ENCODE assay signal across 9 mouse cellular contexts in genomic region chr1:166843397-166843877, GRCm38 (mm10).
A peak's percentile ranks its signal among the peaks of the same experiment; 100 is the strongest.
DNase-seq lines count a peak whose midpoint lies in the region; ATAC-seq lines count a peak whose summit lies in the region.
"Had no signal": no experiment of that assay in that cellular context is flagged by ENCODE, and none has a peak within 500 bp of the region (broad histone marks: within the 10 kb centered on the region; RNA-seq: fewer than 3 reads in every experiment).

No protein-coding gene starts in this region.

- H3K4me2 ChIP-seq in limb, embryonic 11.5 days (ENCODE audit: low read depth, severe bottlenecking): no peak overlapping the region
- peak overlapping the region; percentile 35 for H3K4me2 ChIP-seq in embryonic facial prominence, embryonic 12.5 days (replicated peaks)
- H3K4me2 ChIP-seq in hindbrain, embryonic 16.5 days (ENCODE audit: low read length): peak overlapping the region; percentile 57
- H3K4me2 ChIP-seq: liver, embryonic 13.5 days had no signal

- 0 out of 2 replicates have a peak, but pooled peaks cover 3% of the 10 kb centered on the region for H3K4me1 ChIP-seq in limb, embryonic 11.5 days (ENCODE audit: control insufficient read depth, insufficient read depth, low read length)
- peaks cover 4% of the 10 kb centered on the region; the same call in 1 of the 2 replicates for H3K4me1 ChIP-seq in limb, embryonic 10.5 days
- peaks cover 7% of the 10 kb centered on the region; the same call in 1 of the 2 replicates for H3K4me1 ChIP-seq in embryonic facial prominence, embryonic 12.5 days
- H3K4me1 ChIP-seq in hindbrain, embryonic 16.5 days (ENCODE audit: control insufficient read depth, insufficient read depth, low read depth, low read length): peaks cover 18% of the 10 kb centered on the region
- H3K4me1 ChIP-seq: liver, embryonic 13.5 days had no signal

- intact Hi-C loops in left cerebral cortex, postnatal 10 days (cut with DNase I): no loop called here

- no peaks in the 10 kb centered on the region for H3K27me3 ChIP-seq in limb, embryonic 11.5 days (ENCODE audit: control insufficient read depth, insufficient read depth, low read length)
- H3K27me3 ChIP-seq in limb, embryonic 10.5 days (ENCODE audit: low read depth, poor library complexity, severe bottlenecking): no peaks in the 10 kb centered on the region
- H3K27me3 ChIP-seq in embryonic facial prominence, embryonic 12.5 days: no peaks in the 10 kb centered on the region
- H3K27me3 ChIP-seq in hindbrain, embryonic 16.5 days (replicated peaks; ENCODE audit: control insufficient read depth, insufficient read depth, low read length): no peaks in the 10 kb centered on the region
- H3K27me3 ChIP-seq: liver, embryonic 13.5 days had no signal

- no peak for ATAC-seq in limb, embryonic 11.5 days (ENCODE audit: insufficient number of reproducible peaks, low FRiP score, low TSS enrichment, low read depth)
- ATAC-seq in embryonic facial prominence, embryonic 12.5 days (ENCODE audit: insufficient number of reproducible peaks, insufficient read depth, low FRiP score, low TSS enrichment): no peak
- peak; percentile 82 for ATAC-seq in hindbrain, embryonic 16.5 days
- ATAC-seq in megakaryocyte progenitor cell, adult 5-6 weeks (replicated peaks; ENCODE audit: poor library complexity): peak; percentile 76

- no peaks in the 10 kb centered on the region for H3K36me3 ChIP-seq in limb, embryonic 11.5 days (ENCODE audit: control insufficient read depth, insufficient read depth, low read length)
- H3K36me3 ChIP-seq in limb, embryonic 10.5 days: no peaks in the 10 kb centered on the region
- H3K36me3 ChIP-seq in embryonic facial prominence, embryonic 12.5 days: no peaks in the 10 kb centered on the region
- no peaks in the 10 kb centered on the region for H3K36me3 ChIP-seq in hindbrain, embryonic 16.5 days (ENCODE audit: control insufficient read depth, insufficient read depth, low read length)
- H3K36me3 ChIP-seq: liver, embryonic 13.5 days had no signal

- 3% methylated on average over 11 of the region's 11 CpGs for WGBS in limb, embryonic 11.5 days
- 6% methylated on average over 11 of the region's 11 CpGs for WGBS in limb, embryonic 10.5 days
- 2% methylated on average over 10 of the region's 11 CpGs for whole genome bisulfite sequencing in embryonic facial prominence, embryonic 12.5 days
- WGBS in hindbrain, embryonic 16.5 days: 4% methylated on average over 11 of the region's 11 CpGs

- H3K27ac ChIP-seq in limb, embryonic 11.5 days (replicated peaks; ENCODE audit: low read depth, low read length): no peak overlapping the region
- H3K27ac ChIP-seq in limb, embryonic 10.5 days: no peak overlapping the region
- no peak overlapping the region for H3K27ac ChIP-seq in embryonic facial prominence, embryonic 12.5 days
- peak overlapping the region; percentile 46 for H3K27ac ChIP-seq in hindbrain, embryonic 16.5 days (ENCODE audit: low read depth, low read length)
- H3K27ac ChIP-seq: liver, embryonic 13.5 days had no signal

- no peak overlapping the region for H3K9ac ChIP-seq in limb, embryonic 11.5 days (ENCODE audit: low read length)
- no peak overlapping the region for H3K9ac ChIP-seq in embryonic facial prominence, embryonic 12.5 days
- H3K9ac ChIP-seq in hindbrain, embryonic 16.5 days (ENCODE audit: low read depth, low read length): peak overlapping the region; percentile 47
- H3K9ac ChIP-seq: liver, embryonic 13.5 days had no signal

- no peaks in the 10 kb centered on the region for H3K9me3 ChIP-seq in limb, embryonic 11.5 days (ENCODE audit: control insufficient read depth, low read length)
- no peaks in the 10 kb centered on the region for H3K9me3 ChIP-seq in limb, embryonic 10.5 days (replicated peaks)
- no peaks in the 10 kb centered on the region for H3K9me3 ChIP-seq in embryonic facial prominence, embryonic 12.5 days
- no peaks in the 10 kb centered on the region for H3K9me3 ChIP-seq in hindbrain, embryonic 16.5 days (ENCODE audit: control insufficient read depth, low read length)
- H3K9me3 ChIP-seq: liver, embryonic 13.5 days had no signal

- DNase-seq in limb, embryonic 11.5 days (ENCODE audit: low spot score): peak; percentile 28
- DNase-seq in limb, embryonic 10.5 days (ENCODE audit: low spot score): no peak
- peak; percentile 12 to 27 for DNase-seq in thymus, postnatal 36 days
- no peak for DNase-seq in B cell, adult 2 months
- no peak for DNase-seq in left cerebral cortex, postnatal 10 days (ENCODE audit: extremely low spot score in 1 of 2, low spot score in 2 of 2)
- DNase-seq: liver, embryonic 13.5 days had no signal

- no peak overlapping the region for H3K4me3 ChIP-seq in limb, embryonic 11.5 days (ENCODE audit: low read depth, low read length)
- H3K4me3 ChIP-seq in limb, embryonic 10.5 days: no peak overlapping the region
- 0 out of 2 replicates have a peak overlapping the region, but pooled peaks have one; percentile 9 for H3K4me3 ChIP-seq in embryonic facial prominence, embryonic 12.5 days
- peak overlapping the region; percentile 28 for H3K4me3 ChIP-seq in hindbrain, embryonic 16.5 days (ENCODE audit: low read length)
- H3K4me3 ChIP-seq: liver, embryonic 13.5 days had no signal

Comparison
In these comparisons a context has a peak if more than half of its experiments do, and no peak if none do; other contexts are left out.
1. DNase-seq: peak in limb, embryonic 11.5 days (single experiment) and thymus, postnatal 36 days (2 of 2); none in limb, embryonic 10.5 days (single experiment), B cell, adult 2 months (0 of 2) and left cerebral cortex, postnatal 10 days (0 of 2).
2. ATAC-seq: peak in hindbrain, embryonic 16.5 days (single experiment) and megakaryocyte progenitor cell, adult 5-6 weeks (single experiment); none in limb, embryonic 11.5 days (single experiment) and embryonic facial prominence, embryonic 12.5 days (single experiment).
3. H3K4me3 ChIP-seq: peak in embryonic facial prominence, embryonic 12.5 days (single experiment) and hindbrain, embryonic 16.5 days (single experiment); none in limb, embryonic 11.5 days (single experiment) and limb, embryonic 10.5 days (single experiment).